Mouse (Mus musculus): ENCODE measurements at regions not wholly inside any gene's neighbourhood (a gene's known extent, or its start where the extent isn't known, plus 50 kb on each side); places are given as distances from the start of the nearest gene placed in this dataset.
A peak's percentile ranks its signal among the peaks of the same experiment; 100 is the strongest.
"Not testable (repeated sequence)": the region's sequence is repeated elsewhere in the genome, so short reads cannot be mapped to it uniquely, and the experiment has no call there.

- Histone ChIP-seq H3K4me1 (0 out of 2 replicates have a peak, but pooled peaks cover 3% of the 10 kb centered on the region), H3K27me3 (replicated peaks) (no peaks in the 10 kb centered on the region), H3K4me2 (no peak overlapping the region), H3K4me3 (no peak overlapping the region), H3K9me3 (no peaks in the 10 kb centered on the region), H3K36me3 (replicated peaks) (no peaks in the 10 kb centered on the region), H3K9ac (no peak overlapping the region), H3K27ac (no peak overlapping the region)
- ATAC-seq (replicated peaks) = peak; percentile 81
- WGBS = 29% methylated on average over 8 of the region's 8 CpGs
Measured at GRCm38 (mm10) chr10:111354607-111355006, 56.1 kb downstream of the Bbs10 start.

- H3K9ac ChIP-seq; H3K4me1 ChIP-seq; ATAC-seq (replicated peaks); H3K27ac ChIP-seq; H3K4me3 ChIP-seq; H3K4me2 ChIP-seq; H3K27me3 ChIP-seq (replicated peaks); H3K9me3 ChIP-seq; H3K36me3 ChIP-seq (replicated peaks): not testable (repeated sequence)
- whole genome bisulfite sequencing = 96% methylated on average over 1 of the region's 1 CpGs
Measured at GRCm38 (mm10) chr10:111358340-111358739, 59.9 kb downstream of the Bbs10 start.

GRCm38 (mm10) chr10:111361749-111362435, 63.4 kb downstream of the Bbs10 start:
- WGBS = 90% methylated on average over 18 of the region's 18 CpGs
- ATAC-seq (replicated peaks) = no peak

GRCm38 (mm10) chr10:111363729-111364617, 65.5 kb downstream of the Bbs10 start:
- Histone ChIP-seq H3K4me3 (no peak overlapping the region), H3K36me3 (replicated peaks) (no peaks in the 10 kb centered on the region), H3K4me2 (peak overlapping the region; percentile 39), H3K27me3 (replicated peaks) (no peaks in the 10 kb centered on the region), H3K9me3 (no peaks in the 10 kb centered on the region), H3K4me1 (peaks cover 21% of the 10 kb centered on the region), H3K9ac (no peak overlapping the region), H3K27ac (peak overlapping the region; percentile 63)
- ATAC-seq (replicated peaks) = peak; percentile 74
- 6% methylated on average over 14 of the region's 14 CpGs for WGBS

More at GRCm38 (mm10) chr10:111361749-111362435, 63.4 kb downstream of the Bbs10 start:
- Histone ChIP-seq H3K4me1 (peaks cover 21% of the 10 kb centered on the region), H3K27me3 (replicated peaks) (no peaks in the 10 kb centered on the region), H3K27ac (no peak overlapping the region), H3K4me2 (no peak overlapping the region), H3K4me3 (no peak overlapping the region), H3K36me3 (replicated peaks) (no peaks in the 10 kb centered on the region), H3K9me3 (no peaks in the 10 kb centered on the region), H3K9ac (no peak overlapping the region)

GRCm38 (mm10) chr10:111365011-111365410, 66.5 kb downstream of the Bbs10 start:
- peak; percentile 46 for ATAC-seq (replicated peaks)
- Histone ChIP-seq H3K4me1 (peaks cover 21% of the 10 kb centered on the region), H3K27ac (peak overlapping the region; percentile 63), H3K36me3 (replicated peaks) (no peaks in the 10 kb centered on the region), H3K4me2 (no peak overlapping the region), H3K4me3 (no peak overlapping the region), H3K9ac (no peak overlapping the region), H3K27me3 (replicated peaks) (no peaks in the 10 kb centered on the region), H3K9me3 (no peaks in the 10 kb centered on the region)
- 60% methylated on average over 5 of the region's 5 CpGs for WGBS

- not testable (repeated sequence) for H3K27ac ChIP-seq; H3K27me3 ChIP-seq (replicated peaks); H3K9me3 ChIP-seq; H3K4me2 ChIP-seq; ATAC-seq (replicated peaks); H3K36me3 ChIP-seq (replicated peaks); H3K9ac ChIP-seq; H3K4me3 ChIP-seq
- peaks cover 11% of the 10 kb centered on the region for H3K4me1 ChIP-seq
- 79% methylated on average over 3 of the region's 3 CpGs for WGBS
Measured at GRCm38 (mm10) chr10:111369046-111369445, 70.6 kb downstream of the Bbs10 start.

- Histone ChIP-seq H3K27me3 (replicated peaks) (no peaks in the 10 kb centered on the region), H3K27ac (no peak overlapping the region), H3K4me1 (peaks cover 7% of the 10 kb centered on the region; the same call in 1 of the 2 replicates), H3K9me3 (no peaks in the 10 kb centered on the region), H3K4me2 (no peak overlapping the region), H3K36me3 (replicated peaks) (no peaks in the 10 kb centered on the region), H3K4me3 (no peak overlapping the region), H3K9ac (no peak overlapping the region)
- no peak for ATAC-seq (replicated peaks)
- WGBS = 37% methylated on average over 11 of the region's 11 CpGs
Measured at GRCm38 (mm10) chr10:111378047-111378618, 79.7 kb downstream of the Bbs10 start.

- H3K9me3 ChIP-seq = no peaks in the 10 kb centered on the region
- H3K27ac ChIP-seq = no peak overlapping the region
- no peak overlapping the region for H3K4me2 ChIP-seq
- no peak overlapping the region for H3K9ac ChIP-seq
- H3K27me3 ChIP-seq (replicated peaks) = no peaks in the 10 kb centered on the region
- peak; percentile 83 for ATAC-seq (replicated peaks)
- no peaks in the 10 kb centered on the region for H3K36me3 ChIP-seq (replicated peaks)
- peaks cover 7% of the 10 kb centered on the region; the same call in 1 of the 2 replicates for H3K4me1 ChIP-seq
- H3K4me3 ChIP-seq = no peak overlapping the region
- WGBS = 59% methylated on average over 15 of the region's 15 CpGs
Measured at GRCm38 (mm10) chr10:111381689-111382088, 83.2 kb downstream of the Bbs10 start.

- Histone ChIP-seq H3K4me2 (no peak overlapping the region), H3K27ac (no peak overlapping the region), H3K27me3 (replicated peaks) (no peaks in the 10 kb centered on the region), H3K9me3 (no peaks in the 10 kb centered on the region), H3K36me3 (replicated peaks) (no peaks in the 10 kb centered on the region), H3K4me3 (no peak overlapping the region), H3K9ac (no peak overlapping the region), H3K4me1 (peaks cover 7% of the 10 kb centered on the region; the same call in 1 of the 2 replicates)
- peak; percentile 35; the same call in 1 of the 2 replicates for ATAC-seq (replicated peaks)
- 37% methylated on average over 4 of the region's 4 CpGs for WGBS
Measured at GRCm38 (mm10) chr10:111382206-111382930, 83.9 kb downstream of the Bbs10 start.

GRCm38 (mm10) chr10:111385561-111385960, 87.1 kb downstream of the Bbs10 start:
- no peak overlapping the region for H3K27ac ChIP-seq
- no peak overlapping the region for H3K4me2 ChIP-seq
- H3K4me1 ChIP-seq = peaks cover 14% of the 10 kb centered on the region
- ATAC-seq (replicated peaks) = no peak
- H3K4me3 ChIP-seq = no peak overlapping the region
- H3K9ac ChIP-seq = no peak overlapping the region
- 92% methylated on average over 9 of the region's 9 CpGs for WGBS
- H3K36me3 ChIP-seq (replicated peaks) = no peaks in the 10 kb centered on the region
- H3K9me3 ChIP-seq = no peaks in the 10 kb centered on the region
- no peaks in the 10 kb centered on the region for H3K27me3 ChIP-seq (replicated peaks)

GRCm38 (mm10) chr10:111387869-111388538, 85.0 kb upstream of the Nap1l1 start:
- no peak overlapping the region for H3K27ac ChIP-seq
- peaks cover 7% of the 10 kb centered on the region for H3K4me1 ChIP-seq
- ATAC-seq (replicated peaks) = peak; percentile 75
- WGBS = 23% methylated on average over 18 of the region's 18 CpGs
- H3K36me3 ChIP-seq (replicated peaks) = no peaks in the 10 kb centered on the region
- H3K4me2 ChIP-seq = peak overlapping the region; percentile 43
- no peak overlapping the region for H3K9ac ChIP-seq
- H3K27me3 ChIP-seq (replicated peaks) = no peaks in the 10 kb centered on the region
- no peaks in the 10 kb centered on the region for H3K9me3 ChIP-seq
- peak overlapping the region; percentile 28 for H3K4me3 ChIP-seq

Data from midbrain, embryonic 15.5 days (tissue).